In the genomic region with DNA sequence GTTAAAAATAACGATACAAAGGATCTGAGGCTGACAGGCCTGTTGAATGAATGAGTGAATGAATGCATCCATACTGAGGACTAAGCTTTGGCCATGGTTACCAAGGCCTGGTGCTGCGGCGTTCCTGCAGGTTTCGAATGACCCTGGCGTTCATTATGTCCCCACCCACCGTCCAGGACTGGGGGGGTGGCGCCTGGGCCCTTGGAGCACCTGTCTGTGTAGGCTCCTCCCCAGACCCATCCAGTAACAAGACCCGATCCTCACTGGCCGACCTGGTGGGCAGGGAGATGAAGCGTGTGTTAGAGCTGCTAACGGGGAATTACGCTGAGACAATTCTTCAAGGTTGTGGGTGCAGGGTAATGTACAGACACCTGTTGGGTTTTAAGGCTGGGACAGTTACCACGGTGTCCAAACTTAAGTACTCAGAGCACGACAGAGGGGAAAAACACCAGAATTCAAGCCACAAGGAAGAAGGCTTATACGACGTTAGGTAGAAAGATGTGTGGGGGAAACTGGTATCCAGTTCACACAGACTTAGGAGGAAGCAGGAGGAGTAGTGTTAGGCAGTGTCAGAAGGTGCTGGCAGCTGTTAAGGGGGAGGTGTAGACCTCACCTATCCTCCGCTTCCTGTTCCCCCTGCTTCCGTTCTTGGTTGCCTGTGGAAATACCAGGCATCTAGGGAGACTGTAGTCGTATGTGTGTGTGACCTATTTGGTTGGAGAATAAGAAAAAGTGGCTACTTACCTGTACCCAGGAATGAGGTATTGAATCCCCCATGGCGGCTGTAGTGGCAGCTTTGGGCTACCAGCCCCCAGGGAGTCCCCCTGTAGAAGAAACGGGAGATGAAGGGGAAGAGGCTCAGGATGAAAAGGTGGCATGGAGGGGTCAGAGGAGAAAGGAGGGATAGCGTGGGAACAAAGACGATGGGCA, we compare ENCODE assay signal across 8 mouse cellular contexts. TPM values are rescaled to one million over a fixed set of nuclear protein-coding genes. Genes with fewer than 3 reads are reported as not detected.
DNase-seq lines count a peak whose midpoint lies in the region; ATAC-seq and TF ChIP-seq lines count a peak whose summit lies in the region.

No protein-coding gene starts in this region.

- intact Hi-C loops in gastrocnemius, postnatal 36 days (cut with DNase I), result no loop called here

- peak; percentile 16; the same call in 1 of the 2 replicates for ATAC-seq in embryonic facial prominence, embryonic 14.5 days (ENCODE audit: low read depth)
- ATAC-seq in intestine, postnatal 0 days, result peak; percentile 8
- ATAC-seq in midbrain, embryonic 13.5 days, result peak; percentile 62

- peak overlapping the region; percentile 82 for H3K4me3 ChIP-seq in embryonic facial prominence, embryonic 14.5 days (ENCODE audit: low read depth, low read length)
- H3K4me3 ChIP-seq in intestine, postnatal 0 days (ENCODE audit: low read depth, low read length), result peak overlapping the region; percentile 97
- peak overlapping the region; percentile 80 for H3K4me3 ChIP-seq in midbrain, embryonic 13.5 days (replicated peaks)

- 44% methylated on average over 23 of the region's 23 CpGs for WGBS in embryonic facial prominence, embryonic 14.5 days
- 38% methylated on average over 23 of the region's 23 CpGs for WGBS in intestine, postnatal 0 days
- WGBS in midbrain, embryonic 13.5 days, result 49% methylated on average over 23 of the region's 23 CpGs

- peaks cover 61% of the 10 kb centered on the region for H3K36me3 ChIP-seq in embryonic facial prominence, embryonic 14.5 days (ENCODE audit: control insufficient read depth, insufficient read depth, low read length)
- H3K36me3 ChIP-seq in intestine, postnatal 0 days (ENCODE audit: control insufficient read depth, insufficient read depth), result peaks cover 28% of the 10 kb centered on the region
- peaks cover 69% of the 10 kb centered on the region for H3K36me3 ChIP-seq in midbrain, embryonic 13.5 days

- H3K4me1 ChIP-seq in embryonic facial prominence, embryonic 14.5 days (ENCODE audit: control insufficient read depth, insufficient read depth, low read length), result no peaks in the 10 kb centered on the region
- no peaks in the 10 kb centered on the region for H3K4me1 ChIP-seq in intestine, postnatal 0 days (replicated peaks; ENCODE audit: control insufficient read depth, insufficient read depth, low read length)
- H3K4me1 ChIP-seq in midbrain, embryonic 13.5 days (replicated peaks), result peaks cover 23% of the 10 kb centered on the region

- no peaks in the 10 kb centered on the region for H3K27me3 ChIP-seq in embryonic facial prominence, embryonic 14.5 days (replicated peaks; ENCODE audit: control insufficient read depth, insufficient read depth, low read length)
- H3K27me3 ChIP-seq in intestine, postnatal 0 days (replicated peaks; ENCODE audit: control insufficient read depth, insufficient read depth, low read length), result no peaks in the 10 kb centered on the region
- no peaks in the 10 kb centered on the region for H3K27me3 ChIP-seq in midbrain, embryonic 13.5 days

- peak overlapping the region; percentile 84 for H3K9ac ChIP-seq in embryonic facial prominence, embryonic 14.5 days (ENCODE audit: low read depth, low read length)
- H3K9ac ChIP-seq in intestine, postnatal 0 days (ENCODE audit: low read depth, low read length), result peak overlapping the region; percentile 93; the same call in 1 of the 2 replicates
- H3K9ac ChIP-seq in midbrain, embryonic 13.5 days (replicated peaks), result peak overlapping the region; percentile 93

- peak overlapping the region; percentile 98 for H3K4me2 ChIP-seq in embryonic facial prominence, embryonic 14.5 days (ENCODE audit: low read depth, low read length)
- H3K4me2 ChIP-seq in intestine, postnatal 0 days (replicated peaks; ENCODE audit: low read depth), result peak overlapping the region; percentile 92
- peak overlapping the region; percentile 100 for H3K4me2 ChIP-seq in midbrain, embryonic 13.5 days (replicated peaks)

- DNase-seq in cerebellum, adult 11-12 months, result peak; percentile 75
- no peak for DNase-seq in cerebellum, postnatal 4 days (ENCODE audit: low spot score in 2 of 2)
- peak; percentile 47 for DNase-seq in CD4-positive, CD25-positive, alpha-beta regulatory T cell, adult 2 months (ENCODE audit: low read depth, low spot score)
- DNase-seq in embryonic facial prominence, embryonic 14.5 days (ENCODE audit: low spot score), result no peak
- DNase-seq in layer of hippocampus, adult 8-10 months (ENCODE audit: low spot score in 2 of 2), result no peak
- DNase-seq in gastrocnemius, postnatal 36 days, result no peak

- no peaks in the 10 kb centered on the region for H3K9me3 ChIP-seq in embryonic facial prominence, embryonic 14.5 days (ENCODE audit: control insufficient read depth, low read length)
- no peaks in the 10 kb centered on the region for H3K9me3 ChIP-seq in intestine, postnatal 0 days (ENCODE audit: control insufficient read depth)
- no peaks in the 10 kb centered on the region for H3K9me3 ChIP-seq in midbrain, embryonic 13.5 days

- TF ChIP-seq CTCF in intestine, postnatal 0 days (IDR thresholded peaks at IDR 0.05; ENCODE audit: low read depth), result no peak

- no peak overlapping the region; the same call in 1 of the 2 replicates for H3K27ac ChIP-seq in embryonic facial prominence, embryonic 14.5 days (replicated peaks; ENCODE audit: low read depth, low read length)
- no peak overlapping the region for H3K27ac ChIP-seq in intestine, postnatal 0 days (ENCODE audit: low read depth, low read length)
- H3K27ac ChIP-seq in midbrain, embryonic 13.5 days, result peak overlapping the region; percentile 93

RNA-seq across cellular contexts. Expression of a gene that starts 0.7 kb away (rescaled TPM):
- polyA plus RNA-seq in embryonic facial prominence, embryonic 14.5 days (2014; fragmentation: Nextera tagmentation; extraction: Ambion mirVana), result 20.5 and 21.5 TPM in 2 replicates
- 31.5 and 32.3 TPM in 2 replicates for polyA plus RNA-seq in intestine, postnatal 0 days (2015; fragmentation: Nextera tagmentation; extraction: Ambion mirVana)
- polyA plus RNA-seq in midbrain, embryonic 13.5 days (2015; fragmentation: Nextera tagmentation; extraction: Ambion mirVana), result 34.7 and 36.8 TPM in 2 replicates
- 10 to 100 TPM; 45.9 to 61.4 (median 50.0) TPM for total RNA-seq in layer of hippocampus, adult 8-10 months (2022)
- total RNA-seq in gastrocnemius, postnatal 36 days (2021), result 10 to 100 TPM; 59.6 to 63.8 TPM

RNA-seq across cellular contexts. Expression of a gene that starts 12.0 kb away (rescaled TPM):
- polyA plus RNA-seq in embryonic facial prominence, embryonic 14.5 days (2014; fragmentation: Nextera tagmentation; extraction: Ambion mirVana), result 48.1 and 53.6 TPM in 2 replicates
- 11.0 and 11.9 TPM in 2 replicates for polyA plus RNA-seq in intestine, postnatal 0 days (2015; fragmentation: Nextera tagmentation; extraction: Ambion mirVana)
- polyA plus RNA-seq in midbrain, embryonic 13.5 days (2015; fragmentation: Nextera tagmentation; extraction: Ambion mirVana), result 458 and 466 TPM in 2 replicates
- total RNA-seq in layer of hippocampus, adult 8-10 months (2022), result 10 to 100 TPM; 53.2 to 64.1 (median 60.0) TPM
- total RNA-seq in gastrocnemius, postnatal 36 days (2021), result 1 to 10 TPM; 3.0 to 3.2 TPM

RNA-seq across cellular contexts. Expression of a gene that starts 18.3 kb away (rescaled TPM):
- polyA plus RNA-seq in embryonic facial prominence, embryonic 14.5 days (2014; fragmentation: Nextera tagmentation; extraction: Ambion mirVana), result 73.3 and 76.0 TPM in 2 replicates
- polyA plus RNA-seq in intestine, postnatal 0 days (2015; fragmentation: Nextera tagmentation; extraction: Ambion mirVana), result 81.6 and 85.7 TPM in 2 replicates
- 49.9 and 54.6 TPM in 2 replicates for polyA plus RNA-seq in midbrain, embryonic 13.5 days (2015; fragmentation: Nextera tagmentation; extraction: Ambion mirVana)
- total RNA-seq in layer of hippocampus, adult 8-10 months (2022), result 10 to 100 TPM; 39.0 to 57.9 (median 42.8) TPM
- total RNA-seq in gastrocnemius, postnatal 36 days (2021), result 10 to 100 TPM; 53.8 to 55.4 TPM

RNA-seq across cellular contexts. Expression of a gene that starts 18.3 kb away (rescaled TPM):
- polyA plus RNA-seq in embryonic facial prominence, embryonic 14.5 days (2014; fragmentation: Nextera tagmentation; extraction: Ambion mirVana), result 40.2 and 43.4 TPM in 2 replicates
- polyA plus RNA-seq in intestine, postnatal 0 days (2015; fragmentation: Nextera tagmentation; extraction: Ambion mirVana), result 17.2 and 18.1 TPM in 2 replicates
- 34.3 and 37.3 TPM in 2 replicates for polyA plus RNA-seq in midbrain, embryonic 13.5 days (2015; fragmentation: Nextera tagmentation; extraction: Ambion mirVana)
- 10 to 100 TPM; 28.3 to 35.3 (median 31.4) TPM for total RNA-seq in layer of hippocampus, adult 8-10 months (2022)
- 10 to 100 TPM; 10.8 to 14.2 TPM for total RNA-seq in gastrocnemius, postnatal 36 days (2021)

RNA-seq across cellular contexts. Expression of a gene that starts 18.3 kb away (rescaled TPM):
- 29.1 and 32.5 TPM in 2 replicates for polyA plus RNA-seq in embryonic facial prominence, embryonic 14.5 days (2014; fragmentation: Nextera tagmentation; extraction: Ambion mirVana)
- polyA plus RNA-seq in intestine, postnatal 0 days (2015; fragmentation: Nextera tagmentation; extraction: Ambion mirVana), result 13.8 and 14.3 TPM in 2 replicates
- 51.3 and 54.6 TPM in 2 replicates for polyA plus RNA-seq in midbrain, embryonic 13.5 days (2015; fragmentation: Nextera tagmentation; extraction: Ambion mirVana)
- 10 to 100 TPM; 71.6 to 79.8 (median 74.6) TPM for total RNA-seq in layer of hippocampus, adult 8-10 months (2022)
- 10 to 100 TPM; 17.8 to 19.2 TPM for total RNA-seq in gastrocnemius, postnatal 36 days (2021)

Comparison
In these comparisons a context has a peak if more than half of its experiments do, and no peak if none do; other contexts are left out.
1. DNase-seq: peak in cerebellum, adult 11-12 months (single experiment) and CD4-positive, CD25-positive, alpha-beta regulatory T cell, adult 2 months (single experiment); none in cerebellum, postnatal 4 days (0 of 2), embryonic facial prominence, embryonic 14.5 days (single experiment), layer of hippocampus, adult 8-10 months (0 of 2) and gastrocnemius, postnatal 36 days (0 of 2).
2. ATAC-seq: peak in every context shown above with its lines; median percentile 62 in midbrain, embryonic 13.5 days; 16 in embryonic facial prominence, embryonic 14.5 days; 8 in intestine, postnatal 0 days.
3. Peak in every context shown above with its lines, with median percentiles within 50 percentile points of each other: H3K4me2 ChIP-seq, H3K4me3 ChIP-seq and H3K9ac ChIP-seq.